Mouse (Mus musculus) lung, postnatal 0 days (tissue): ENCODE data around the gene Rap1b. TPM values are rescaled to one million over a fixed set of nuclear protein-coding genes. Genes with fewer than 3 reads are reported as not detected.
A peak's percentile ranks its signal among the peaks of the same experiment; 100 is the strongest.

Experiments
- ATAC-seq: fragments of 200-750 bp; cut with Nextera tagmentation; 2 replicates; pipeline ENCODE4 v1.8.0; 2017; ENCODE audit warnings: moderate library complexity
- DNase-seq: peaks from one replicate; pipeline ENCODE4 v3.0.0-alpha.2; 2016; ENCODE audit warnings: low spot score
- H3K27ac ChIP-seq: fragments of 300-500 bp; sonication (generic); 2 replicates; pipeline ENCODE4 v1.5.1; 2014; ENCODE audit warnings: antibody characterized with exemption, mild to moderate bottlenecking, low read length, mixed read lengths
- H3K27me3 ChIP-seq: fragments of 300-500 bp; sonication (generic); replicated peaks from 2 replicates; pipeline ENCODE4 v1.6.1; 2014; ENCODE audit warnings: low read length, mixed read lengths; ENCODE audit not compliant: insufficient read depth
- H3K36me3 ChIP-seq: fragments of 300-500 bp; sonication (generic); 2 replicates; pipeline ENCODE4 v1.6.1; 2014; ENCODE audit warnings: low read length, mixed read lengths; ENCODE audit not compliant: insufficient read depth
- H3K4me1 ChIP-seq: fragments of 300-500 bp; sonication (generic); 2 replicates; pipeline ENCODE4 v1.6.1; 2014; ENCODE audit warnings: antibody characterized with exemption, low read depth, low read length, mixed read lengths; ENCODE audit not compliant: insufficient read depth
- H3K4me2 ChIP-seq: fragments of 300-500 bp; sonication (generic); replicated peaks from 2 replicates; pipeline ENCODE4 v1.6.1; 2014; ENCODE audit warnings: low read depth, mild to moderate bottlenecking, low read length, moderate library complexity, mixed read lengths
- H3K4me3 ChIP-seq: fragments of 300-500 bp; sonication (generic); 2 replicates; pipeline ENCODE4 v1.5.1; 2014; ENCODE audit warnings: low read depth, low read length
- H3K9ac ChIP-seq: fragments of 300-500 bp; sonication (generic); replicated peaks from 2 replicates; pipeline ENCODE4 v1.6.1; 2014; ENCODE audit warnings: low read depth, mild to moderate bottlenecking
- H3K9me3 ChIP-seq: fragments of 300-500 bp; sonication (generic); 2 replicates; pipeline ENCODE4 v1.6.1; 2016; ENCODE audit warnings: low read length, mixed read lengths
- CTCF ChIP-seq: IDR thresholded peaks from 2 replicates; pipeline ENCODE4 v1.5.1; 2016; ENCODE audit warnings: antibody characterized with exemption, mild to moderate bottlenecking
- EP300 ChIP-seq: IDR thresholded peaks from 2 replicates; pipeline ENCODE4 v1.6.1; 2016; ENCODE audit warnings: antibody characterized with exemption, mild to moderate bottlenecking, control low read depth
- WGBS: fragments of 180-500 bp; shearing (Covaris S2); extraction: QIAGEN DNeasy Blood & Tissue Kit; methylation state at CpG from one replicate; pipeline ENCODE4 v1.1.7; 2014; 5-methylcytosine and 5-hydroxymethylcytosine counted together
- polyA plus RNA-seq: library from polyadenylated mRNA; unstranded; fragments of >200 nt; fragmentation: Nextera tagmentation; extraction: Ambion mirVana; gene quantifications from 2 replicates; pipeline ENCODE4 v1.2.1, GENCODE M21; 2015

Gene Rap1b
- polyA plus RNA-seq, 1 experiment from 2014 or later = 268 TPM

DNA sequence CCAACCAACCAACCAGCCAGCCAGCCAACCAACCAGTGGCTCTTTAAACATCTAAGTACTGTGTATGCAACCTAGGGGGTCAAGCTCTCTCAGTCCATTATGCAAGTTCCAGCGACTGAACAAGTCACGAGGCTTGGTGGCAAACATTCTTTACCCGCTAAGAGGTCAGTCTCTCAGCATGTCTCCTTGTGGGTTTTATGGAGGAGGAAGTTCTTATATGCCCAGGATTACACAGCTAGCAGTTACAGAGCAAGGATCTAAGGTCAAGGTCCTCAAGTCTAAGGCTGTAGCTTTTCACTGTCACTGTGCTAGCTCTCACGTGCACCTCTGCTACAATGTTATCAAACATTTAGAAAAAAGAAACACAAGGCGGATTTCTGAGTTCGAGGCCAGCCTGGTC, 81.2 kb downstream of the Rap1b start:
- H3K4me3 ChIP-seq = no peak overlapping the region
- peak; percentile 50; the same call in 1 of the 2 replicates for TF ChIP-seq EP300
- TF ChIP-seq CTCF = no peak
- H3K9me3 ChIP-seq = no peaks in the 10 kb centered on the region
- ATAC-seq (peak; percentile 92), DNase-seq (peak; percentile 77)
- H3K4me2 ChIP-seq = no peak overlapping the region
- H3K27me3 ChIP-seq = no peaks in the 10 kb centered on the region
- no peaks in the 10 kb centered on the region for H3K4me1 ChIP-seq
- H3K27ac ChIP-seq = no peak overlapping the region
- WGBS = 69% methylated on average over 6 of the region's 6 CpGs
- peaks cover 16% of the 10 kb centered on the region for H3K36me3 ChIP-seq
- H3K9ac ChIP-seq = no peak overlapping the region

Other genes starting within 250 kb of the Rap1b start
- gene Cpm, start 216.5 kb downstream of the Rap1b start, polyA plus RNA-seq = 215 and 250 TPM in 2 replicates
- gene Mdm2, start 135.3 kb downstream of the Rap1b start, polyA plus RNA-seq = 22.7 and 28.9 TPM in 2 replicates
- gene Slc35e3, start 99.7 kb downstream of the Rap1b start, polyA plus RNA-seq = 16.7 and 17.2 TPM in 2 replicates
- gene Nup107, start 53.3 kb downstream of the Rap1b start, polyA plus RNA-seq = 15.2 and 17.3 TPM in 2 replicates